Mouse (Mus musculus) lung, embryonic 14.5 days (tissue): ENCODE results near the gene Psmc3. TPM values are rescaled to one million over a fixed set of nuclear protein-coding genes. Genes with fewer than 3 reads are reported as not detected.
"Not testable (repeated sequence)": the region's sequence is repeated elsewhere in the genome, so short reads cannot be mapped to it uniquely, and the experiment has no call there.

ENCODE experiments used
- ATAC-seq: fragments of 200-750 bp; cut with Nextera tagmentation; 2 replicates; pipeline ENCODE4 v1.8.0; 2017; ENCODE audit warnings: mild to moderate bottlenecking, moderate TSS enrichment, moderate library complexity; ENCODE audit not compliant: insufficient read depth
- DNase-seq: peaks from one replicate; pipeline ENCODE4 v3.0.0-alpha.2; 2015
- H3K27ac ChIP-seq: fragments of 300-500 bp; sonication (generic); 2 replicates; pipeline ENCODE4 v1.5.1; 2014; ENCODE audit warnings: low read depth, mild to moderate bottlenecking, moderate library complexity
- H3K27me3 ChIP-seq: fragments of 300-500 bp; sonication (generic); 2 replicates; pipeline ENCODE4 v1.6.1; 2014; ENCODE audit warnings: low read length, control low read depth; ENCODE audit not compliant: insufficient read depth
- H3K36me3 ChIP-seq: fragments of 300-500 bp; sonication (generic); 2 replicates; pipeline ENCODE4 v1.6.1; 2014; ENCODE audit warnings: control low read depth; ENCODE audit not compliant: insufficient read depth
- H3K4me1 ChIP-seq: fragments of 300-500 bp; sonication (generic); 2 replicates; pipeline ENCODE4 v1.6.1; 2014; ENCODE audit warnings: antibody characterized with exemption, control low read depth; ENCODE audit not compliant: insufficient read depth
- H3K4me2 ChIP-seq: fragments of 300-500 bp; sonication (generic); 2 replicates; pipeline ENCODE4 v1.6.1; 2014; ENCODE audit warnings: mild to moderate bottlenecking
- H3K4me3 ChIP-seq: fragments of 300-500 bp; sonication (generic); 2 replicates; pipeline ENCODE4 v1.5.1; 2014; ENCODE audit warnings: low read depth, low read length
- H3K9ac ChIP-seq: fragments of 300-500 bp; sonication (generic); 2 replicates; pipeline ENCODE4 v1.6.1; 2014
- H3K9me3 ChIP-seq: fragments of 300-500 bp; sonication (generic); 2 replicates; pipeline ENCODE4 v1.6.1; 2016; ENCODE audit warnings: low read depth, low read length, control low read depth
- CTCF ChIP-seq: IDR thresholded peaks from 2 replicates; pipeline ENCODE4 v1.5.1; 2016; ENCODE audit warnings: antibody characterized with exemption, low read depth
- WGBS: fragments of 180-500 bp; shearing (Covaris S2); extraction: QIAGEN DNeasy Blood & Tissue Kit; methylation state at CpG from one replicate; pipeline ENCODE4 v1.1.7; 2014; 5-methylcytosine and 5-hydroxymethylcytosine counted together
- polyA plus RNA-seq: library from polyadenylated mRNA; unstranded; fragments of >200 nt; fragmentation: Nextera tagmentation; extraction: Ambion mirVana; gene quantifications from 2 replicates; pipeline ENCODE4 v1.2.1, GENCODE M21; 2014

Psmc3 gene
- polyA plus RNA-seq, 1 experiment from 2014 or later = 322 TPM

DNA sequence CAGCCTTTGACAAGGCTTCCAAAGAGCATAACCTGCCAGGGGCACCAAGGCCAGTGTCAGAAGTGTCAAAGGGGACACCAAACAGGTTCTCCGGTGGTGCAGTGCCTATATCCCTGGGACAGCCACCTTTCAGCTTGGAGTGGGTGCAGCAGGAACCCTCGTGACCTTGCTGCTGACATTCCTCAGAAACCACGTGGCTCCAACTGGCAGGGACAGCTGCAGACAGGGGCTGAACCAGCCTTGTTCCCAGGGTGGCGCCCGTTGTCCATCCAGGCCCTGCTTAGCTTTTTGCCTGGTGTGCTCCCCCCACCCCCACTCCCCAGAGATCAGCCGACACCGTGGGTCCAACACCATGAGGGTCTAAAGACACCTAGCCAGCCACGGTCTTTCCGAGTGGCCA is 18.4 kb upstream of the Psmc3 start, which contains the start of gene Rapsn:
Gene Rapsn (plus strand): TSS at position 236 of the 400 bp plus-strand sequence.
- peak; percentile 63; the same call in 1 of the 2 replicates for ATAC-seq
- no peak for TF ChIP-seq CTCF
- Histone ChIP-seq H3K9ac (no peak within 1 kb of the TSS), H3K4me2 (no peak within 1 kb of the TSS), H3K9me3 (no peaks in the 10 kb centered on the region), H3K27ac (no peak within 1 kb of the TSS), H3K36me3 (no peaks in the 10 kb centered on the region), H3K27me3 (no peaks in the 10 kb centered on the region), H3K4me3 (no peak within 1 kb of the TSS), H3K4me1 (no peaks in the 10 kb centered on the region)
- DNase-seq = peak; percentile 20
- 38% methylated on average over 9 of the region's 9 CpGs for WGBS

DNA sequence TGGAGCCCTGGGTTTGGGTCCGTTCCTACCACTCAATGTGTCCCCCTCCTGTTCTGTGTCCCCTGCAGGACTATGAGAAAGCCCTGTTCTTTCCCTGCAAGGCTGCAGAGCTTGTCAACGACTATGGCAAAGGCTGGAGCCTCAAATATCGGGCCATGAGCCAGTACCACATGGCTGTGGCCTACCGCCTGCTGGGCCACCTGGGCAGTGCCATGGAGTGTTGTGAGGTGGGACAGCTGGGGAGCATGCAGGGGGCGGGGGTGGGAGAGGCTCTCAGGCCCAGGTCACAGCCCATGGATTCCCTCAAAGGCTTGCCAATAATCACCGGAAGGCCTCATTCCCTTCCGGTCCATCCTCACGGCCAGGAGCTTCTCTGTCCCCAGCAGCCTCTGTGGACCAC is 12.0 kb upstream of the Psmc3 start:
- no peak for TF ChIP-seq CTCF
- Histone ChIP-seq H3K27ac (no peak overlapping the region), H3K4me2 (no peak overlapping the region), H3K4me3 (no peak overlapping the region), H3K36me3 (no peaks in the 10 kb centered on the region), H3K27me3 (no peaks in the 10 kb centered on the region), H3K9ac (no peak overlapping the region), H3K4me1 (no peaks in the 10 kb centered on the region), H3K9me3 (no peaks in the 10 kb centered on the region)
- ATAC-seq (no peak), DNase-seq (no peak)
- 67% methylated on average over 8 of the region's 8 CpGs for WGBS

DNA sequence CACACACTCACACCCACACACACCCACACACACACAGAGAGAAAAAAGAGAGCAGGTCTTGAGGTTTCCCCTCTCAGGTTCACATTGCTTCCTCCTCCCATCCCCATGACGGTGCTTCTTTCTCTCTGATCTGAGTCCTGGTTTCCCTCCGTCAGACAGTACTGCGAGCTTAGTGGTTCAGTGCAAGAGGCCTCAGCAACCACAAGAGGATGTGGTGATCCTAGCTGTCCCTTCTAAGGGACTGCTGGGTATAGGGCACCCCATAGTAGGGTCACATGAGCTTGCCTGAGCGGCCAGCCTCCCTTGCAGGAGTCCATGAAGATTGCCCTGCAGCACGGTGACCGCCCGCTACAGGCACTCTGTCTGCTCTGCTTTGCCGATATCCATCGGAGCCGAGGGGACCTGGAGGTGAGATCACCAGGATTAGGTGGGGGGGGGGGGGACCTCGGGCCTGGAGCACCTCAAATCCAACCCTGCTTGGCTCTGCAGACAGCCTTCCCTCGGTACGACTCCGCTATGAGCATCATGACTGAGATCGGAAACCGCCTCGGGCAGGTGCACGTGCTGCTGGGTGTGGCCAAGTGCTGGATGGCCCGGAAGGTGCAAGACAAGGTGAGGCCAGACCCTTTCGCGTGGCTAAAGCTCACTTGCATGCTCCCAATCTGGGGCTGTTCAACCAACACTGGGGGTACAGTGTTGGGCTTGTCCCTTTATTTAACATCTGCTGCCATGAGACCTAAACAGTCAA is 11.0 kb upstream of the Psmc3 start:
- no peaks in the 10 kb centered on the region for H3K4me1 ChIP-seq
- ATAC-seq (no peak), DNase-seq (no peak)
- H3K27me3 ChIP-seq = no peaks in the 10 kb centered on the region
- H3K4me3 ChIP-seq = no peak overlapping the region
- H3K9me3 ChIP-seq = no peaks in the 10 kb centered on the region
- H3K4me2 ChIP-seq = no peak overlapping the region
- H3K9ac ChIP-seq = no peak overlapping the region
- no peak overlapping the region for H3K27ac ChIP-seq
- 65% methylated on average over 21 of the region's 21 CpGs for WGBS
- no peaks in the 10 kb centered on the region for H3K36me3 ChIP-seq
- TF ChIP-seq CTCF = no peak

DNA sequence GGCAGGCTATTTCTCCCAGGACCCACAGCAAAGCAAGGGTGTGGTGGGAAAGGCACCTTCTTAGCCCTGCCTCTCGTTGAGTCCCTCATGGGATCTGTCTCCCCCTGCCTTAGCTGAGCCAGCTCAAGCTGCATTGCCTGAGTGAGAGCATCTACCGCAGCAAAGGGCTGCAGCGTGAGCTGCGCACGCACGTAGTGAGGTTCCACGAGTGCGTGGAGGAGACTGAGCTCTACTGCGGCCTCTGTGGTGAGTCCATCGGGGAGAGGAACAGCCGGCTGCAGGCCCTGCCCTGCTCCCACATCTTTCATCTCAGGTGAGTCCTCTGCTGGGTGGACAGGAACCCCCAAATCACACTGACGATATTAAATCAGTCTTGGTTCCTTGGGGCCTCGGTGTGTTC is 9.1 kb upstream of the Psmc3 start:
- Histone ChIP-seq H3K27me3 (no peaks in the 10 kb centered on the region), H3K4me3 (no peak overlapping the region), H3K27ac (no peak overlapping the region), H3K4me2 (no peak overlapping the region), H3K36me3 (no peaks in the 10 kb centered on the region), H3K9me3 (no peaks in the 10 kb centered on the region), H3K4me1 (no peaks in the 10 kb centered on the region), H3K9ac (no peak overlapping the region)
- TF ChIP-seq CTCF = no peak
- 73% methylated on average over 13 of the region's 13 CpGs for WGBS
- DNase-seq (no peak), ATAC-seq (no peak)

DNA sequence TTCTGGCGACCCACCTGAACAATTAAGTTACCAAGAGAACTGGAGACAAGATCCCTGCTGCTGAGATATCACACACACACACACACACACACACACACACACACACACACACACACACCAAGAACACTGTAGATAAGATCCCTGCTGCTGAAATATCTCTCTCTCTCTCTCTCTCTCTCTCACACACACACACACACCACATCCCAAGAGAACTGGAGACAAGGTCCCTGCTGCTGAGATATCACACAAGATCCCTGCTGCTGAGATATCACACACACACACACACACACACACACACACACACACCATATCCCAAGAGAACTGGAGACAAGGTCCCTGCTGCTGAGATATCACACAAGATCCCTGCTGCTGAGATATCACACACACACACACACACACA is 8.0 kb upstream of the Psmc3 start:
- not testable (repeated sequence) for H3K9ac ChIP-seq, ATAC-seq, H3K27me3 ChIP-seq, DNase-seq, H3K36me3 ChIP-seq, H3K9me3 ChIP-seq, H3K4me2 ChIP-seq, H3K27ac ChIP-seq, H3K4me3 ChIP-seq, H3K4me1 ChIP-seq
- WGBS = 84% methylated on average over 1 of the region's 1 CpGs

DNA sequence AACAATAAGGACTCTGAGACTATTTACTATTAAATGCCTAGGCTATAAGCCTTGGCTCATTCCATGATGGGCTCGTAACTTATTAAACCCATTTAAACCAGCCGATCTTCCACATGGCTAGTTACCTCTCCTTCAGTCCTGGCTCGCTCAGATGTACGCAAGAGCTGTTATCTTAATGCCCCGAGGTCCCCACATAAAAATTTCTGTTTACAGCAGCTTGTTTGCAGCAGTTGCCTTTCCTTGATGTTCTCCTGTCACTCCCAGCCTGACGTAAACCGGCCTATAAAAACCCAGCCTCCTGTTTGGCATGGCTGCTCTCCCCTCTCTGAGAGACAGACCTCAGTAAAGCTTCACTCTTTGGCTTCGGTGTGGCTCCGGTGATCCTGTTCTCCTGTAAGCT is 6.5 kb upstream of the Psmc3 start:
- no peak for TF ChIP-seq CTCF
- Histone ChIP-seq H3K27me3 (no peaks in the 10 kb centered on the region), H3K27ac (no peak overlapping the region), H3K4me2 (no peak overlapping the region), H3K4me1 (no peaks in the 10 kb centered on the region), H3K4me3 (no peak overlapping the region), H3K36me3 (no peaks in the 10 kb centered on the region; the same call in 1 of the 2 replicates), H3K9me3 (no peaks in the 10 kb centered on the region), H3K9ac (no peak overlapping the region)
- WGBS = 77% methylated on average over 9 of the region's 9 CpGs
- DNase-seq (no peak), ATAC-seq (no peak)

DNA sequence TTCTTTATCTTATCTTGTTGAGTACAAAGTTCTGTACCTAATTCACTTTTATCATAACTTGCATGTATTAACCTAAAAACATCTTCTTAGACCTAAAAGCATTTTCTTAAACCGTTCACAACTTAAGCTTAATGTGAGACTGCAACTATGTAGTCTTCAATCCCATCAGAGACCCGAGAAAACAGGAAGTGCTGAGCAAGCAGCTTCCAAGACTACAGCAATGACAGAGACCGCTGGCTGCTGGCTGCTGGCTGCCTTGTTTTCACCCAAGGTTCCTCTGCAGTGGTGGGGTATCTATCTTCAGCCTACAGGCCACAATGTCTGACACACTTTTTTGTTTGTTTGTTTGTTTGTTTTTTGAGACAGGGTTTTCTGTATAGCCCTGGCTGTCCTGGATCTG is 1.9 kb upstream of the Psmc3 start:
- H3K27ac ChIP-seq = no peak overlapping the region
- DNase-seq (no peak), ATAC-seq (no peak)
- no peaks in the 10 kb centered on the region for H3K9me3 ChIP-seq
- peaks cover 20% of the 10 kb centered on the region for H3K36me3 ChIP-seq
- no peak for TF ChIP-seq CTCF
- no peak overlapping the region for H3K9ac ChIP-seq
- no peak overlapping the region for H3K4me2 ChIP-seq
- 74% methylated on average over 3 of the region's 3 CpGs for WGBS
- H3K4me3 ChIP-seq = no peak overlapping the region
- H3K27me3 ChIP-seq = no peaks in the 10 kb centered on the region
- H3K4me1 ChIP-seq = peaks cover 5% of the 10 kb centered on the region; the same call in 1 of the 2 replicates
